Mouse (Mus musculus): ENCODE data around the gene Cmtm3.

The Cmtm3 gene

GRCm38 (mm10) chr8:104383296-104383695, 44.1 kb downstream of the Cmtm3 start:
- DNase-seq (ENCODE audit: low spot score): no peak

- DNase-seq (ENCODE audit: low spot score): no peak
Measured at GRCm38 (mm10) chr8:104383977-104384376, 44.8 kb downstream of the Cmtm3 start.

- no peak for DNase-seq (ENCODE audit: low spot score)
Measured at GRCm38 (mm10) chr8:104386693-104387092, 47.5 kb downstream of the Cmtm3 start.

GRCm38 (mm10) chr8:104387501-104387900, 48.3 kb downstream of the Cmtm3 start:
- no peak for DNase-seq (ENCODE audit: low spot score)

- no peak for DNase-seq (ENCODE audit: low spot score)
Measured at GRCm38 (mm10) chr8:104387980-104388379, 48.8 kb downstream of the Cmtm3 start.

- no peak for DNase-seq (ENCODE audit: low spot score)
Measured at GRCm38 (mm10) chr8:104390245-104390644, 51.0 kb downstream of the Cmtm3 start.

GRCm38 (mm10) chr8:104393139-104393538, 53.9 kb downstream of the Cmtm3 start:
- no peak for DNase-seq (ENCODE audit: low spot score)

GRCm38 (mm10) chr8:104393767-104394166, 54.6 kb downstream of the Cmtm3 start:
- no peak for DNase-seq (ENCODE audit: low spot score)

GRCm38 (mm10) chr8:104394801-104395702, 55.8 kb downstream of the Cmtm3 start:
- peak; percentile 43 for DNase-seq (ENCODE audit: low spot score)

- no peak for DNase-seq (ENCODE audit: low spot score)
Measured at GRCm38 (mm10) chr8:104395703-104396357, 56.6 kb downstream of the Cmtm3 start, which contains the start of gene Cmtm4. Gene Cmtm4, minus strand, starts transcription at chr8:104395807.
